Mouse (Mus musculus): ENCODE data around the gene Cdc7.

Gene Cdc7

GRCm38 (mm10) chr5:106994716-106995115 is 30.6 kb downstream of the Cdc7 start:
- no peak for DNase-seq

GRCm38 (mm10) chr5:106995886-106996538 is 31.9 kb downstream of the Cdc7 start:
- DNase-seq, result peak; percentile 50

- no peak for DNase-seq
Measured at GRCm38 (mm10) chr5:106996539-106997244, 32.6 kb downstream of the Cdc7 start.

GRCm38 (mm10) chr5:107001396-107002090 is 37.4 kb downstream of the Cdc7 start:
- no peak for DNase-seq

GRCm38 (mm10) chr5:107002091-107002416 is 37.9 kb downstream of the Cdc7 start:
- no peak for DNase-seq

- no peak for DNase-seq
Measured at GRCm38 (mm10) chr5:107009721-107010120, 45.6 kb downstream of the Cdc7 start.

- DNase-seq, result no peak
Measured at GRCm38 (mm10) chr5:107010300-107010699, 46.2 kb downstream of the Cdc7 start.

- no peak for DNase-seq
Measured at GRCm38 (mm10) chr5:107011316-107012029, 47.4 kb downstream of the Cdc7 start.

- no peak for DNase-seq
Measured at GRCm38 (mm10) chr5:107012030-107012715, 48.1 kb downstream of the Cdc7 start.

- no peak for DNase-seq
Measured at GRCm38 (mm10) chr5:107013393-107013792, 49.3 kb downstream of the Cdc7 start.

GRCm38 (mm10) chr5:107014146-107014545 is 50.0 kb downstream of the Cdc7 start:
- no peak for DNase-seq

- DNase-seq, result no peak
Measured at GRCm38 (mm10) chr5:107015046-107015421, 50.9 kb downstream of the Cdc7 start.

GRCm38 (mm10) chr5:107015422-107016081 is 51.4 kb downstream of the Cdc7 start:
- no peak for DNase-seq

GRCm38 (mm10) chr5:107016538-107016937 is 52.4 kb downstream of the Cdc7 start:
- no peak for DNase-seq

GRCm38 (mm10) chr5:107017544-107017943 is 53.4 kb downstream of the Cdc7 start:
- DNase-seq, result no peak

GRCm38 (mm10) chr5:107019057-107019456 is 54.9 kb downstream of the Cdc7 start:
- no peak for DNase-seq

GRCm38 (mm10) chr5:107019904-107020303 is 55.8 kb downstream of the Cdc7 start:
- DNase-seq, result no peak

- no peak for DNase-seq
Measured at GRCm38 (mm10) chr5:107020366-107020765, 56.2 kb downstream of the Cdc7 start.

- no peak for DNase-seq
Measured at GRCm38 (mm10) chr5:107021291-107022063, 57.4 kb downstream of the Cdc7 start.

- no peak for DNase-seq
Measured at GRCm38 (mm10) chr5:107022064-107022428, 57.9 kb downstream of the Cdc7 start.

- DNase-seq, result no peak
Measured at GRCm38 (mm10) chr5:107023951-107024350, 59.8 kb downstream of the Cdc7 start.

GRCm38 (mm10) chr5:107025371-107025770 is 61.2 kb downstream of the Cdc7 start:
- no peak for DNase-seq
